Mouse (Mus musculus) adrenal gland, postnatal 14 days (tissue): ENCODE measurements around the gene Nfu1. TPM values are rescaled to one million over a fixed set of nuclear protein-coding genes. Genes with fewer than 3 reads are reported as not detected.

Experiments used
- DNase-seq: peaks from one replicate; pipeline ENCODE4 v3.0.0; 2021; ENCODE audit warnings: mixed read lengths
- total RNA-seq: library from RNA; stranded (reverse); gene quantifications from 2 replicates; pipeline ENCODE4 v1.2.3, GENCODE M21; 2021

The Nfu1 gene
- total RNA-seq, 1 experiment from 2014 or later = 97.3 TPM

DNA sequence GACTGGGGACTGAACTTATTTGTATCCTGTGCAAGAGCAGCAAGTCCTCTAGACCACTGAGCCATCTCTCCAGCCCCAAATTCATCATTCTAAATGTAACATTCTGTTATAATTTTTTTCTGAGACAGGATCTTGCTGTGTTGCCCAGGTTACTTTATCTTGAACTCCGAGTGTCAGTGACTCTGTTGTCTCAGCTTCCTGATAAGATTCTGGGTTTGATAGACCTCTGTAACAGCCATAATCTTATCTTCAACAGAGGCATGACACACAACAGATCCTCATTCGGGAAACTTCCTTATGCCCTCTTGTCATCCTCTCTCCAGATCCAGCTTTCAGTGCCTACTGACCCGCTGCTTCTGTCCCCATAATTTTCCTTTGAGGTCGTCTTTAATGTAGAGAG lies 63.7 kb downstream of the Nfu1 start:
- DNase-seq = no peak

DNA sequence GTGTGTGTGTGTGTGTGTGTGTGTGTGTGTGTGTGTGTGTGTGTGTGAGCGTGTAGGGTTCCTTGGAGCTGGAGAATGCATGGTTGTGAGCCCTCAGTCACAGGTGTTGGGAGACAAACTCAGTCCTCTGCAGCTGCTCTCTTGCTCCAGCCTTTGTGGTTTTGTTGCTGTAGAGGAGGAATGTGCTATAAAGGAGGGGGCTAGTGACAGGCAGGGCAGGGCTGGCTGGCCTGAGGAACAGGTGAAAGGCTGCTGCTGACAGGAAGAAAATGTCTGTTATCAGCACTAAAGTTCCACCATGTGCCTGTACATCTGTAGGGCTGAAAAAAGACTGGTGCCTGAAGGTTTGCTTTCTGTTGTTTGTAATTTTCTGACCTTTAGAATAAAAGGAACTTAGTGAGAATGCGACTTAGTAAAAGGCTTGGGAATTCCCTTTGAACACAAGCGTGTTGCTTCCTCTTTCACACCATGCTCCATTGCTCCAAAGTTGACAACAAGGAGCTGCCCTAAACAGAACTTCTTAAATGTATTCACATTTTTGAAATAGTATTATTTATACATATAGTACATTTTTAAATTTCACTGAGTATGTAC lies 66.2 kb downstream of the Nfu1 start:
- DNase-seq = no peak

Other genes with a start within 250 kb of the Nfu1 start
- gene Anxa4, start 215.7 kb upstream of the Nfu1 start, total RNA-seq = 54.6 and 55.5 TPM in 2 replicates
- gene Aak1, start 159.7 kb upstream of the Nfu1 start, total RNA-seq = 81.9 and 88.8 TPM in 2 replicates
- 36.9 and 42.1 TPM in 2 replicates for gene Gfpt1, start 33.6 kb downstream of the Nfu1 start, total RNA-seq
- gene D6Ertd527e, start 95.5 kb downstream of the Nfu1 start, total RNA-seq = not detected in 2 replicates